Mouse (Mus musculus) C2C12 (cell line): ENCODE results near the gene Mrpl37.

ENCODE experiments used
- CEBPB ChIP-seq: IDR thresholded peaks from one replicate; pipeline ENCODE4 v1.6.1; 2011; ENCODE audit warnings: low read depth, mild to moderate bottlenecking, control low read depth, moderate library complexity
- CTCF ChIP-seq: IDR thresholded peaks from one replicate; pipeline ENCODE4 v1.5.1; 2011; ENCODE audit not compliant: control insufficient read depth, insufficient read depth, insufficient read length
- USF1 ChIP-seq: IDR thresholded peaks from one replicate; pipeline ENCODE4 v1.6.1; 2011; ENCODE audit warnings: low read depth, mild to moderate bottlenecking, control low read depth, moderate library complexity

DNA sequence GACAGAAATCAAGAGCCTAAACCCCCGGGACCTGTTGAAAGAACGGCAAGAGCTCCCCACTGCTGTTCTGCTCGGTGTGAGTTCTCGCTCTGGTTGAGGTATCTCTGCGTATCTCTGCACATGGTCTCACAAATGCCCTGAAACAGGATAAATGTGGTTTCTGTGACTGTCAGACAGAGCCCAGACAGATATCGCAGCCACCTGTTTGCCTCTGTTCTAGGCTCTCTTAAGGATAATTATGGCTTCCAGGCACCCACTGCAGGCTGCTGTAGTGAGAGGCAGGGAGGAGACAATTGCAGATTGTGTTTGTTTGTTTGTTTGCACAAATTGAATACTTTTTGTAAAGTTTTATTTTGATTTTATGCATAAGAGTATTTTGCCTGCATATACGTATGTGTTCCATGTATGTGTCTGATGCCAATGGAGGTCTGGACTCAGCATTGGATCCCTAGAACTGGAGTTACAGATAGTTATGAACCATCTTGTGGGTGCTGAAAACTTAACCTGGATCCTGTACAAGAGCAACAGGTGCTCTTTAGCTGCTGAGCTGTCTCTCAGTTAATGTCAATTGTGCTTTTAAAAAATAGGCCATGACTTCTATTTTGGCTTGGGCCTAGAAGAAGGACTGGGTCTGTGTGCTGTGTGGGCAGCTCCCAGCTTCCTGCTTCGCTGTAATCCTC lies 55.2 kb downstream of the Mrpl37 start:
- TF ChIP-seq CEBPB (no peak), CTCF (no peak), USF1 (no peak)
